Mouse (Mus musculus) midbrain, postnatal 0 days (tissue): ENCODE data around the gene Cux1. TPM values are rescaled to one million over a fixed set of nuclear protein-coding genes. Genes with fewer than 3 reads are reported as not detected.

ENCODE experiments used
- ATAC-seq: fragments of 200-750 bp; cut with Nextera tagmentation; 2 replicates; pipeline ENCODE4 v1.8.0; 2017; ENCODE audit warnings: moderate number of reproducible peaks, mild to moderate bottlenecking, moderate TSS enrichment, moderate library complexity; ENCODE audit not compliant: low FRiP score
- DNase-seq: peaks from one replicate; pipeline ENCODE4 v3.0.0-alpha.2; 2015; ENCODE audit warnings: low spot score
- H3K27ac ChIP-seq: fragments of 300-500 bp; sonication (generic); 2 replicates; pipeline ENCODE4 v1.5.1; 2014; ENCODE audit warnings: low read depth, mild to moderate bottlenecking, low read length, mixed read lengths
- H3K27me3 ChIP-seq: fragments of 300-500 bp; sonication (generic); 2 replicates; pipeline ENCODE4 v1.6.1; 2014; ENCODE audit warnings: low read length, control low read depth, mixed read lengths; ENCODE audit not compliant: insufficient read depth
- H3K36me3 ChIP-seq: fragments of 300-500 bp; sonication (generic); 2 replicates; pipeline ENCODE4 v1.6.1; 2014; ENCODE audit warnings: low read length, control low read depth, mixed read lengths; ENCODE audit not compliant: insufficient read depth
- H3K4me1 ChIP-seq: fragments of 300-500 bp; sonication (generic); 2 replicates; pipeline ENCODE4 v1.6.1; 2014; ENCODE audit warnings: mild to moderate bottlenecking, control low read depth, antibody characterized with exemption, low read length, mixed read lengths; ENCODE audit not compliant: insufficient read depth
- H3K4me2 ChIP-seq: fragments of 300-500 bp; sonication (generic); 2 replicates; pipeline ENCODE4 v1.6.1; 2014; ENCODE audit warnings: low read depth, mild to moderate bottlenecking, low read length, mixed read lengths; ENCODE audit not compliant: poor library complexity, severe bottlenecking
- H3K4me3 ChIP-seq: fragments of 300-500 bp; sonication (generic); 2 replicates; pipeline ENCODE4 v1.5.1; 2014; ENCODE audit warnings: low read depth, mild to moderate bottlenecking, low read length, moderate library complexity
- H3K9ac ChIP-seq: fragments of 300-500 bp; sonication (generic); replicated peaks from 2 replicates; pipeline ENCODE4 v1.6.1; 2014; ENCODE audit warnings: mild to moderate bottlenecking, low read length, moderate library complexity, mixed read lengths; ENCODE audit not compliant: poor library complexity, severe bottlenecking
- H3K9me3 ChIP-seq: fragments of 300-500 bp; sonication (generic); 2 replicates; pipeline ENCODE4 v1.6.1; 2016; ENCODE audit warnings: low read length, control low read depth
- CTCF ChIP-seq: IDR thresholded peaks from 2 replicates; pipeline ENCODE4 v1.5.1; 2016; ENCODE audit warnings: antibody characterized with exemption, mild to moderate bottlenecking
- WGBS: fragments of 180-500 bp; shearing (Covaris S2); extraction: QIAGEN DNeasy Blood & Tissue Kit; methylation state at CpG from one replicate; pipeline ENCODE4 v1.1.7; 2014; 5-methylcytosine and 5-hydroxymethylcytosine counted together
- polyA plus RNA-seq: library from polyadenylated mRNA; unstranded; fragments of >200 nt; fragmentation: Nextera tagmentation; extraction: Ambion mirVana; gene quantifications from 2 replicates; pipeline ENCODE4 v1.2.1, GENCODE M21; 2015
- total RNA-seq: library from RNA; depleted of rRNA; stranded (reverse); fragments of >200 nt; gene quantifications from 2 replicates; pipeline ENCODE4 v1.2.3, GENCODE M21; 2014

Gene Cux1
- total and polyA plus RNA-seq, 2 experiments from 2014 or later: 97.9 to 133 TPM

DNA sequence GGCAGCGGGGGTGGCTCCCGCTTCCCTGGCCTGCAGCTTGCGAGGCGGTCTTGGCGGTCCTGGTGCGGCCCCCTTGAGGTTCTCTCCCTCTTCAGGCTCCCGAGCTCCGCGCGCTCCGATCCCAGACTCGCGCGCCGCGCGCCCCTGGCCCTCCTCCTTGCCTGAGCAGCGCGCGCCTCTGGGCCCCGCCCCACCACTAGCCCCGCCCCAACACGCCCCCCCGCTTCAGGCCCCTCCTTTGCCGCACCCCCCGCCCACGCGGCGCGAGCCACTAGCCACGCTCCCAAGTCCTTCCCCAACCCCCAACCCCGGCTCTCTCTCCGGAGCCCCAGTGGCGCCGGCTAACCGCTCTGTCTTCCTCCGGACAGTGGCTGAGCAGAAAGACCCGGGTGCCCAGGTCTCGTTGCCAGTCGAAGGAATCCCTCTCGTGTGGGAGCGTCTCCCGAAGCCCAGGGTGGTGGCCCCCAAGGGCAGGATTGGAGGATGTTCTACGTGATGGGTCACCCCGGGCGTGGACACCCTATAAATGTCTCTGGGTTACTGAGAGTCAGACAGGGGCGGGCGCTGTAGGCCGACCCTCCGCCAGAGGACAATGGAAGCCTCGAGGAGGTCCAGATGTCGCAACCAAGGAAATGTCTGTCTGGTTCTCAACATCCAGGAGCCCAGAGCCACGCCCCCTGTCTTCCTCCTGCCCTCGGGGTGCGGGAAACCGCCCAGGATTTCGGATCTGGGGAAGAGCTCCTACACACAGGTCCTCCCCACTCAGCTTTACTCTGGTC is 322.3 kb downstream of the Cux1 start:
- DNase-seq (peak; percentile 91), ATAC-seq (peak; percentile 82)

GRCm38 (mm10) chr5:136243851-136244761 is 323.2 kb downstream of the Cux1 start:
- H3K9ac ChIP-seq: peak overlapping the region; percentile 93
- H3K4me1 ChIP-seq: peaks cover 3% of the 10 kb centered on the region; the same call in 1 of the 2 replicates
- H3K4me2 ChIP-seq: peak overlapping the region; percentile 81
- peak overlapping the region; percentile 89 for H3K27ac ChIP-seq
- H3K27me3 ChIP-seq: no peaks in the 10 kb centered on the region
- under 1% methylated on average over 52 of the region's 67 CpGs for WGBS
- H3K9me3 ChIP-seq: no peaks in the 10 kb centered on the region
- H3K4me3 ChIP-seq: peak overlapping the region; percentile 84
- no peaks in the 10 kb centered on the region for H3K36me3 ChIP-seq
- DNase-seq (peak; percentile 43), ATAC-seq (peak; percentile 47)
- TF ChIP-seq CTCF: no peak

More for the DNA sequence above, 322.3 kb downstream of the Cux1 start:
- peak overlapping the region; percentile 81 for H3K4me2 ChIP-seq
- no peaks in the 10 kb centered on the region for H3K9me3 ChIP-seq
- TF ChIP-seq CTCF: no peak
- H3K36me3 ChIP-seq: no peaks in the 10 kb centered on the region
- under 1% methylated on average over 49 of the region's 57 CpGs for WGBS
- H3K27me3 ChIP-seq: no peaks in the 10 kb centered on the region
- peak overlapping the region; percentile 93 for H3K9ac ChIP-seq
- peaks cover 3% of the 10 kb centered on the region; the same call in 1 of the 2 replicates for H3K4me1 ChIP-seq
- H3K4me3 ChIP-seq: peak overlapping the region; percentile 84
- H3K27ac ChIP-seq: peak overlapping the region; percentile 89

DNA sequence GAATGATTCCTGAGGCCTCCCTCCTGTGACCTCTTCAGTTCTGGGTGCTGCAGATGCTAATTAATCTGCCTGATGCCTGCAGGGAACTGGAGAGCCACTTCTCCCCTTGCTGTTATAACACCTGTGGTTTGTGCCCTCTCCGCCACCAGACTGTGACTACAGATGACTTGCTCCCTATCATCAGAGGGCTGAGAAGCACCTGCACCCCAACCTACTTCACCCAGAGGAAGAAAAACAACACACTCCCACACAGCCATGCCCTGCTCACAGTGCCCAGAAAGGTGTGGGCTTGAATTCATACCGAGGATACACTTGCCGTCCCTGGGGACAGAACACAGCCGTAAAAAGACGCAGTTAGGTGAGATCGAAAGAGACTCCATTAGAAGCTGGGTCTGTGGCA is 326.1 kb downstream of the Cux1 start:
- Histone ChIP-seq H3K27ac (no peak overlapping the region), H3K4me2 (no peak overlapping the region), H3K4me1 (peaks cover 7% of the 10 kb centered on the region; the same call in 1 of the 2 replicates), H3K9me3 (no peaks in the 10 kb centered on the region), H3K27me3 (no peaks in the 10 kb centered on the region), H3K9ac (no peak overlapping the region), H3K4me3 (no peak overlapping the region), H3K36me3 (no peaks in the 10 kb centered on the region)
- ATAC-seq (no peak), DNase-seq (no peak)
- no peak for TF ChIP-seq CTCF
- WGBS: 78% methylated on average over 6 of the region's 6 CpGs

DNA sequence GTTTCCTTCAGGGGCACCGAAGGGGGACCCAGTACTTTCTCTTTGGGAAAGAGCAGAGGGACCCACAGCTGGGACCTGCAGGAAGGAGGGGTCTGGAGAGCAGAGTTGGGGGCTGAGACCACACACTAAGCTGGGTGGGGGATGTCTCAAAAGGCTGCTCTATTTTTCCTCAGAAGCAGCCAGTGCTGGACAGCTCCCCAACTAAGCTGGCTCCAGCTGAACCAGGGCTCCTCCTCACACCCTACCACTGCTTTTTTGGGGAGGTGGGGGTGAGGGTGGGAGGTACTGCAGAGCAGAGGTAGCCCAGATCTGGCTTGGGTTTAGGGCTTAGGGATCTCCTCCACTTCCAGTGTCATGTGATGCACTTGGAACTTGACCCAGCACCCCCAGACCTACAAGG is 326.9 kb downstream of the Cux1 start:
- Histone ChIP-seq H3K27ac (no peak overlapping the region), H3K4me1 (peaks cover 7% of the 10 kb centered on the region; the same call in 1 of the 2 replicates), H3K4me3 (no peak overlapping the region), H3K27me3 (no peaks in the 10 kb centered on the region), H3K36me3 (no peaks in the 10 kb centered on the region), H3K4me2 (no peak overlapping the region), H3K9me3 (no peaks in the 10 kb centered on the region), H3K9ac (no peak overlapping the region)
- no peak for TF ChIP-seq CTCF
- ATAC-seq (no peak), DNase-seq (no peak)
- 85% methylated on average over 1 of the region's 1 CpGs for WGBS

GRCm38 (mm10) chr5:136237607-136238006 is 329.7 kb downstream of the Cux1 start:
- no peaks in the 10 kb centered on the region for H3K27me3 ChIP-seq
- WGBS: 5% methylated on average over 19 of the region's 19 CpGs
- no peaks in the 10 kb centered on the region for H3K9me3 ChIP-seq
- H3K4me2 ChIP-seq: peak overlapping the region; percentile 73
- ATAC-seq: no peak
- H3K4me3 ChIP-seq: peak overlapping the region; percentile 33
- DNase-seq: no peak
- peak overlapping the region; percentile 63 for H3K9ac ChIP-seq
- TF ChIP-seq CTCF: no peak
- peaks cover 5% of the 10 kb centered on the region; the same call in 1 of the 2 replicates for H3K4me1 ChIP-seq
- no peaks in the 10 kb centered on the region for H3K36me3 ChIP-seq
- H3K27ac ChIP-seq: 0 out of 2 replicates have a peak overlapping the region, but pooled peaks have one; percentile 12
